Mouse (Mus musculus) C2C12 (cell line): ENCODE measurements around the gene Fgf7.

Source experiments
- CTCF ChIP-seq: IDR thresholded peaks from one replicate; pipeline ENCODE4 v1.5.1; 2011; ENCODE audit not compliant: control insufficient read depth, insufficient read depth, insufficient read length
- MYOD1 ChIP-seq: IDR thresholded peaks from one replicate; pipeline ENCODE4 v1.6.1; 2011; ENCODE audit warnings: low read depth; ENCODE audit not compliant: control insufficient read depth, insufficient read length

DNA sequence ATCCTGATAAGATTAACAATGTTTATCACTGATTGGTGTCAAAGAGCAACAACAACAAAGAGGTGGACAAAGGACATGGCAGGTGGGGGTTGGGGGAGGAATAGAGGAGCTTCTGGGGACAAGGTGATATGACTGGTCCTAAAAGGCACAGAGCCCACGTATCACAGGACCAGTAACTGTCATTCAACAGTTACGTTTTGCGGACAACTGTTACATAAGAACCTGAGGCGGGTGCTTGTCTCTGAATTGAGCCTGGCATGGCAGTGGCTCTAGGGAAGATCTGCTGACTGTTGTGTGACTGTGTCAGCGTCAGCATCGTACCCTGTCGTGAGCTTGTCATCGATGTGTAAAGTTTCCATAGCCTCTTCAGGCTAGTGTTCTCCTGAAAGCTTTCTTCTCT is 51.7 kb downstream of the Fgf7 start:
- no peak for TF ChIP-seq MYOD1
- no peak for TF ChIP-seq CTCF
